8 mouse cellular contexts compared by ENCODE assay signal in genomic region chr4:124850933-124851658, GRCm38 (mm10). TPM values are rescaled to one million over a fixed set of nuclear protein-coding genes. Genes with fewer than 3 reads are reported as not detected.
A peak's percentile ranks its signal among the peaks of the same experiment; 100 is the strongest.
DNase-seq lines count a peak whose midpoint lies in the region; ATAC-seq lines count a peak whose summit lies in the region.

Gene 1110065P20Rik (minus strand): TSS chr4:124851196.

- no peaks in the 10 kb centered on the region for H3K27me3 ChIP-seq in hindbrain, embryonic 14.5 days (ENCODE audit: control insufficient read depth, insufficient read depth, low read length)

- DNase-seq in T-cell, adult 2 months (ENCODE audit: low spot score): peak; percentile 74
- peak; percentile 82 to 88 for DNase-seq in cerebellum, postnatal 25 days
- DNase-seq in gastrocnemius, adult 18-20 months (ENCODE audit: low spot score): peak; percentile 46
- no peak for DNase-seq in hindbrain, embryonic 14.5 days (ENCODE audit: low spot score)
- DNase-seq in left cerebral cortex, adult 11 months (ENCODE audit: low spot score): peak; percentile 62
- DNase-seq in lung, postnatal 36 days: peak; percentile 86
- DNase-seq in retina, embryonic 14.5 days (ENCODE audit: low spot score): peak; percentile 42
- peak; percentile 79 for DNase-seq in thymus, postnatal 4 days

- H3K4me2 ChIP-seq in hindbrain, embryonic 14.5 days (replicated peaks): peak within 1 kb of the TSS; percentile 76

- H3K36me3 ChIP-seq in hindbrain, embryonic 14.5 days (replicated peaks; ENCODE audit: control insufficient read depth, insufficient read depth): peaks cover 41% of the 10 kb centered on the region

- peak within 1 kb of the TSS; percentile 88 for H3K9ac ChIP-seq in hindbrain, embryonic 14.5 days

- H3K9me3 ChIP-seq in hindbrain, embryonic 14.5 days (ENCODE audit: control insufficient read depth, low read length): no peaks in the 10 kb centered on the region

- peak within 1 kb of the TSS; percentile 96 for H3K27ac ChIP-seq in hindbrain, embryonic 14.5 days

- no peak; the same call in 1 of the 2 replicates for ATAC-seq in hindbrain, embryonic 14.5 days (ENCODE audit: low FRiP score)

- H3K4me1 ChIP-seq in hindbrain, embryonic 14.5 days (replicated peaks; ENCODE audit: control insufficient read depth, insufficient read depth, low read length): peaks cover 15% of the 10 kb centered on the region

- under 1% methylated on average over 75 of the region's 75 CpGs for WGBS in hindbrain, embryonic 14.5 days

- H3K4me3 ChIP-seq in hindbrain, embryonic 14.5 days (replicated peaks; ENCODE audit: low read length): peak within 1 kb of the TSS; percentile 97

RNA-seq across cellular contexts. Expression of gene 1110065P20Rik, which starts in this region (rescaled TPM):
- total RNA-seq in gastrocnemius, adult 18-20 months (2021): 10 to 100 TPM; 19.7 to 23.0 TPM
- 93.5 and 102 TPM in 2 replicates for polyA plus RNA-seq in hindbrain, embryonic 14.5 days (2014; fragmentation: Nextera tagmentation; extraction: Ambion mirVana)
